11 mouse cellular contexts compared by ENCODE assay signal in genomic region chr2:122297271-122298095, GRCm38 (mm10). TPM values are rescaled to one million over a fixed set of nuclear protein-coding genes. Genes with fewer than 3 reads are reported as not detected.
DNase-seq lines count a peak whose midpoint lies in the region; ATAC-seq and TF ChIP-seq lines count a peak whose summit lies in the region.
"Had no signal": no experiment of that assay in that cellular context is flagged by ENCODE, and none has a peak within 500 bp of the region (broad histone marks: within the 10 kb centered on the region; RNA-seq: fewer than 3 reads in every experiment).

No protein-coding gene starts in this region.

- H3K36me3 ChIP-seq in lung, embryonic 14.5 days (ENCODE audit: insufficient read depth) = no peaks in the 10 kb centered on the region
- H3K36me3 ChIP-seq in forebrain, embryonic 15.5 days = no peaks in the 10 kb centered on the region
- no peaks in the 10 kb centered on the region for H3K36me3 ChIP-seq in midbrain, embryonic 11.5 days (ENCODE audit: control insufficient read depth, insufficient read depth, low read length)
- no peaks in the 10 kb centered on the region for H3K36me3 ChIP-seq in stomach, postnatal 0 days (ENCODE audit: control insufficient read depth, insufficient read depth, low read length)

- peak overlapping the region; percentile 16 for H3K4me3 ChIP-seq in lung, embryonic 14.5 days (ENCODE audit: low read depth, low read length)
- peak overlapping the region; percentile 21 for H3K4me3 ChIP-seq in forebrain, embryonic 15.5 days
- H3K4me3 ChIP-seq in midbrain, embryonic 11.5 days (ENCODE audit: low read depth, low read length) = peak overlapping the region; percentile 13
- H3K4me3 ChIP-seq in stomach, postnatal 0 days (ENCODE audit: low read depth, low read length) = peak overlapping the region; percentile 19

- peaks cover 84% of the 10 kb centered on the region for H3K27me3 ChIP-seq in lung, embryonic 14.5 days (ENCODE audit: insufficient read depth, low read length)
- H3K27me3 ChIP-seq in forebrain, embryonic 15.5 days = peaks cover 71% of the 10 kb centered on the region
- H3K27me3 ChIP-seq in midbrain, embryonic 11.5 days (ENCODE audit: control insufficient read depth, insufficient read depth, low read length) = peaks cover 82% of the 10 kb centered on the region
- peaks cover 22% of the 10 kb centered on the region; the same call in 1 of the 2 replicates for H3K27me3 ChIP-seq in stomach, postnatal 0 days (ENCODE audit: control insufficient read depth, insufficient read depth, low read length)

- peak; percentile 12 for DNase-seq in lung, embryonic 14.5 days
- DNase-seq in lung, postnatal 36 days = no peak
- peak; percentile 95 for DNase-seq in midbrain, embryonic 11.5 days (ENCODE audit: low spot score, missing footprints)
- no peak for DNase-seq in stomach, postnatal 0 days (ENCODE audit: low spot score)
- DNase-seq in MN1 (ENCODE audit: low spot score) = no peak
- no peak for DNase-seq in layer of hippocampus, adult 11-12 months (ENCODE audit: low spot score)
- DNase-seq: gastrocnemius, postnatal 36 days; right cerebral cortex, postnatal 14 days had no signal

- H3K9ac ChIP-seq in lung, embryonic 14.5 days = no peak overlapping the region
- no peak overlapping the region for H3K9ac ChIP-seq in forebrain, embryonic 15.5 days (replicated peaks)
- H3K9ac ChIP-seq in midbrain, embryonic 11.5 days (ENCODE audit: low read length) = no peak overlapping the region
- H3K9ac ChIP-seq in stomach, postnatal 0 days (ENCODE audit: low read length) = no peak overlapping the region

- ATAC-seq in lung, embryonic 14.5 days (ENCODE audit: insufficient read depth) = no peak
- no peak for ATAC-seq in forebrain, embryonic 15.5 days (replicated peaks)
- peak; percentile 28; the same call in 1 of the 2 replicates for ATAC-seq in midbrain, embryonic 11.5 days (ENCODE audit: low FRiP score)
- ATAC-seq in stomach, postnatal 0 days (ENCODE audit: low FRiP score, low TSS enrichment) = no peak
- no peak for ATAC-seq in megakaryocyte progenitor cell, adult 5-6 weeks (replicated peaks; ENCODE audit: poor library complexity)

- whole genome bisulfite sequencing in lung, embryonic 14.5 days = 1% methylated on average over 35 of the region's 35 CpGs
- under 1% methylated on average over 35 of the region's 35 CpGs for WGBS in forebrain, embryonic 15.5 days
- WGBS in midbrain, embryonic 11.5 days = 1% methylated on average over 35 of the region's 35 CpGs
- WGBS in stomach, postnatal 0 days = 2% methylated on average over 35 of the region's 35 CpGs

- no peak overlapping the region for H3K27ac ChIP-seq in lung, embryonic 14.5 days (ENCODE audit: low read depth)
- H3K27ac ChIP-seq in forebrain, embryonic 15.5 days (replicated peaks) = no peak overlapping the region
- no peak overlapping the region for H3K27ac ChIP-seq in midbrain, embryonic 11.5 days (ENCODE audit: low read depth, low read length)
- no peak overlapping the region for H3K27ac ChIP-seq in stomach, postnatal 0 days (replicated peaks)

- TF ChIP-seq EP300 in stomach, postnatal 0 days (optimal IDR thresholded peaks at IDR 0.05) = no peak

- no peak for TF ChIP-seq CTCF in lung, embryonic 14.5 days (IDR thresholded peaks at IDR 0.05; ENCODE audit: low read depth)
- no peak for TF ChIP-seq CTCF in stomach, postnatal 0 days (IDR thresholded peaks at IDR 0.05; ENCODE audit: low read depth)

- 0 out of 2 replicates have a peak, but pooled peaks cover 6% of the 10 kb centered on the region for H3K4me1 ChIP-seq in lung, embryonic 14.5 days (ENCODE audit: insufficient read depth)
- peaks cover 38% of the 10 kb centered on the region for H3K4me1 ChIP-seq in forebrain, embryonic 15.5 days
- H3K4me1 ChIP-seq in midbrain, embryonic 11.5 days (ENCODE audit: control insufficient read depth, insufficient read depth, low read length) = peaks cover 21% of the 10 kb centered on the region
- no peaks in the 10 kb centered on the region; the same call in 1 of the 2 replicates for H3K4me1 ChIP-seq in stomach, postnatal 0 days (replicated peaks; ENCODE audit: control insufficient read depth, insufficient read depth)

- peak overlapping the region; percentile 39 for H3K4me2 ChIP-seq in lung, embryonic 14.5 days
- H3K4me2 ChIP-seq in forebrain, embryonic 15.5 days (replicated peaks) = peak overlapping the region; percentile 24
- peak overlapping the region; percentile 31 for H3K4me2 ChIP-seq in midbrain, embryonic 11.5 days
- peak overlapping the region; percentile 48 for H3K4me2 ChIP-seq in stomach, postnatal 0 days (replicated peaks; ENCODE audit: low read depth)

- H3K9me3 ChIP-seq in lung, embryonic 14.5 days (ENCODE audit: low read depth, low read length) = no peaks in the 10 kb centered on the region
- H3K9me3 ChIP-seq in forebrain, embryonic 15.5 days = no peaks in the 10 kb centered on the region
- no peaks in the 10 kb centered on the region for H3K9me3 ChIP-seq in midbrain, embryonic 11.5 days (ENCODE audit: control insufficient read depth, low read length)
- H3K9me3 ChIP-seq in stomach, postnatal 0 days (ENCODE audit: control insufficient read depth, low read length) = no peaks in the 10 kb centered on the region

RNA-seq across cellular contexts. Expression of gene Duox2, which starts 0.8 kb away (rescaled TPM):
- 0.07 TPM in 1 of 2 replicates, not detected in the other for polyA plus RNA-seq in lung, embryonic 14.5 days (2014; fragmentation: Nextera tagmentation; extraction: Ambion mirVana)
- 0.03 TPM in 1 of 2 replicates, not detected in the other for polyA plus RNA-seq in forebrain, embryonic 15.5 days (2015; fragmentation: Nextera tagmentation; extraction: Ambion mirVana)
- 0.03 TPM in 1 of 2 replicates, not detected in the other for polyA plus RNA-seq in midbrain, embryonic 11.5 days (2014; fragmentation: Nextera tagmentation; extraction: Ambion mirVana)
- polyA plus RNA-seq in stomach, postnatal 0 days (2015; fragmentation: Nextera tagmentation; extraction: Ambion mirVana) = 15.2 and 17.2 TPM in 2 replicates
- total RNA-seq in megakaryocyte progenitor cell, adult 5-6 weeks (2015) = not detected in 2 replicates
- not detected in 2 replicates for total RNA-seq in megakaryocyte progenitor cell, adult 5-6 weeks (2017)
- polyA plus RNA-seq: liver, embryonic 11.5 days had no signal

RNA-seq across cellular contexts. Expression of gene Duoxa2, which starts 1.2 kb away (rescaled TPM):
- 0.11 TPM in 1 of 2 replicates, not detected in the other for polyA plus RNA-seq in lung, embryonic 14.5 days (2014; fragmentation: Nextera tagmentation; extraction: Ambion mirVana)
- polyA plus RNA-seq in forebrain, embryonic 15.5 days (2015; fragmentation: Nextera tagmentation; extraction: Ambion mirVana) = 0.13 TPM in 1 of 2 replicates, not detected in the other
- not detected in 2 replicates for polyA plus RNA-seq in midbrain, embryonic 11.5 days (2014; fragmentation: Nextera tagmentation; extraction: Ambion mirVana)
- polyA plus RNA-seq in stomach, postnatal 0 days (2015; fragmentation: Nextera tagmentation; extraction: Ambion mirVana) = 98.8 and 101 TPM in 2 replicates
- total RNA-seq in megakaryocyte progenitor cell, adult 5-6 weeks (2015) = not detected in 2 replicates
- not detected in 2 replicates for total RNA-seq in megakaryocyte progenitor cell, adult 5-6 weeks (2017)
- total RNA-seq: gastrocnemius, postnatal 36 days had no signal
- polyA plus RNA-seq: liver, embryonic 11.5 days had no signal

RNA-seq across cellular contexts. Expression of gene Duoxa1, which starts 16.0 kb away (rescaled TPM):
- not detected in 2 replicates for polyA plus RNA-seq in lung, embryonic 14.5 days (2014; fragmentation: Nextera tagmentation; extraction: Ambion mirVana)
- polyA plus RNA-seq in forebrain, embryonic 15.5 days (2015; fragmentation: Nextera tagmentation; extraction: Ambion mirVana) = not detected in 2 replicates
- not detected in 2 replicates for polyA plus RNA-seq in midbrain, embryonic 11.5 days (2014; fragmentation: Nextera tagmentation; extraction: Ambion mirVana)
- polyA plus RNA-seq in stomach, postnatal 0 days (2015; fragmentation: Nextera tagmentation; extraction: Ambion mirVana) = 17.3 and 19.4 TPM in 2 replicates
- total RNA-seq in megakaryocyte progenitor cell, adult 5-6 weeks (2015) = not detected in 2 replicates
- total RNA-seq in megakaryocyte progenitor cell, adult 5-6 weeks (2017) = not detected in 2 replicates
- polyA plus RNA-seq: liver, embryonic 11.5 days had no signal

RNA-seq across cellular contexts. Expression of gene Duox1, which starts 18.0 kb away (rescaled TPM):
- polyA plus RNA-seq in lung, embryonic 14.5 days (2014; fragmentation: Nextera tagmentation; extraction: Ambion mirVana) = not detected in 2 replicates
- polyA plus RNA-seq in forebrain, embryonic 15.5 days (2015; fragmentation: Nextera tagmentation; extraction: Ambion mirVana) = 0.04 and 0.06 TPM in 2 replicates
- 0.04 TPM in 1 of 2 replicates, not detected in the other for polyA plus RNA-seq in midbrain, embryonic 11.5 days (2014; fragmentation: Nextera tagmentation; extraction: Ambion mirVana)
- 3.5 and 4.3 TPM in 2 replicates for polyA plus RNA-seq in stomach, postnatal 0 days (2015; fragmentation: Nextera tagmentation; extraction: Ambion mirVana)
- not detected in 2 replicates for total RNA-seq in megakaryocyte progenitor cell, adult 5-6 weeks (2015)
- total RNA-seq in megakaryocyte progenitor cell, adult 5-6 weeks (2017) = not detected in 2 replicates

Comparison
In these comparisons a context has a peak if more than half of its experiments do, and no peak if none do; other contexts are left out.
1. DNase-seq: peak in lung, embryonic 14.5 days (single experiment) and midbrain, embryonic 11.5 days (single experiment); none in lung, postnatal 36 days (single experiment), stomach, postnatal 0 days (single experiment), MN1 (single experiment) and layer of hippocampus, adult 11-12 months (single experiment).
2. RNA of gene Duox2, which starts 0.8 kb away (polyA plus RNA-seq): 15.2 to 17.2 TPM in stomach, postnatal 0 days; 0.07 TPM in lung, embryonic 14.5 days, 0.03 TPM in midbrain, embryonic 11.5 days and 0.03 TPM in forebrain, embryonic 15.5 days; every median in the first group is over 10 times any median in the second.
3. RNA of gene Duoxa2, which starts 1.2 kb away (polyA plus RNA-seq): 98.8 to 101 TPM in stomach, postnatal 0 days; 0.13 TPM in forebrain, embryonic 15.5 days, 0.11 TPM in lung, embryonic 14.5 days and not detected in midbrain, embryonic 11.5 days; every median in the first group is over 10 times any median in the second.
4. RNA of gene Duoxa1, which starts 16.0 kb away (polyA plus RNA-seq): 17.3 to 19.4 TPM in stomach, postnatal 0 days; not detected in lung, embryonic 14.5 days, not detected in forebrain, embryonic 15.5 days and not detected in midbrain, embryonic 11.5 days; every median in the first group is over 10 times any median in the second.
5. Peak in every context shown above with its lines, with median percentiles within 50 percentile points of each other: H3K4me2 ChIP-seq and H3K4me3 ChIP-seq.